Mouse (Mus musculus): ENCODE measurements around the gene Crtap. TPM values are rescaled to one million over a fixed set of nuclear protein-coding genes. Genes with fewer than 3 reads are reported as not detected.

The Crtap gene
- polyA plus RNA-seq, 1 experiment = 45.7 TPM

- Histone ChIP-seq H3K9ac (ENCODE audit: low read depth, poor library complexity, severe bottlenecking) (no peak overlapping the region), H3K9me3 (replicated peaks; ENCODE audit: control insufficient read depth, insufficient read depth, low read length, poor library complexity, severe bottlenecking) (no peaks in the 10 kb centered on the region), H3K27ac (ENCODE audit: insufficient read depth, low read length) (no peak overlapping the region), H3K4me3 (ENCODE audit: low read depth, low read length) (no peak overlapping the region), H3K36me3 (ENCODE audit: control insufficient read depth, insufficient read depth, low read length, poor library complexity, severe bottlenecking) (peaks cover 4% of the 10 kb centered on the region; the same call in 1 of the 2 replicates), H3K4me1 (ENCODE audit: control insufficient read depth, insufficient read depth, low read length) (no peaks in the 10 kb centered on the region), H3K27me3 (ENCODE audit: control insufficient read depth, insufficient read depth, low read length, poor library complexity, severe bottlenecking) (no peaks in the 10 kb centered on the region)
- TF ChIP-seq CTCF (IDR thresholded peaks at IDR 0.05; ENCODE audit: low read depth, low read length) (peak; percentile 90), POLR2A (IDR thresholded peaks at IDR 0.05; ENCODE audit: insufficient read depth, low read length) (no peak)
These were observed 25.2 kb upstream of the Crtap start for GRCm38 (mm10) chr9:114415701-114416100.

- H3K4me3 ChIP-seq (ENCODE audit: low read depth, low read length) = no peak overlapping the region
- TF ChIP-seq POLR2A (IDR thresholded peaks at IDR 0.05; ENCODE audit: insufficient read depth, low read length) (no peak), CTCF (IDR thresholded peaks at IDR 0.05; ENCODE audit: low read depth, low read length) (no peak), EP300 (IDR thresholded peaks at IDR 0.05; ENCODE audit: insufficient read depth, low read depth, low read length) (no peak)
- no peak overlapping the region for H3K9ac ChIP-seq (ENCODE audit: low read depth, poor library complexity, severe bottlenecking)
- no peaks in the 10 kb centered on the region for H3K27me3 ChIP-seq (ENCODE audit: control insufficient read depth, insufficient read depth, low read length, poor library complexity, severe bottlenecking)
- H3K27ac ChIP-seq (ENCODE audit: insufficient read depth, low read length) = no peak overlapping the region
- no peaks in the 10 kb centered on the region for H3K4me1 ChIP-seq (ENCODE audit: control insufficient read depth, insufficient read depth, low read length)
- H3K9me3 ChIP-seq (replicated peaks; ENCODE audit: control insufficient read depth, insufficient read depth, low read length, poor library complexity, severe bottlenecking) = no peaks in the 10 kb centered on the region
- H3K36me3 ChIP-seq (ENCODE audit: control insufficient read depth, insufficient read depth, low read length, poor library complexity, severe bottlenecking) = peaks cover 9% of the 10 kb centered on the region
These were observed 23.4 kb upstream of the Crtap start for GRCm38 (mm10) chr9:114413866-114414265.

DNA sequence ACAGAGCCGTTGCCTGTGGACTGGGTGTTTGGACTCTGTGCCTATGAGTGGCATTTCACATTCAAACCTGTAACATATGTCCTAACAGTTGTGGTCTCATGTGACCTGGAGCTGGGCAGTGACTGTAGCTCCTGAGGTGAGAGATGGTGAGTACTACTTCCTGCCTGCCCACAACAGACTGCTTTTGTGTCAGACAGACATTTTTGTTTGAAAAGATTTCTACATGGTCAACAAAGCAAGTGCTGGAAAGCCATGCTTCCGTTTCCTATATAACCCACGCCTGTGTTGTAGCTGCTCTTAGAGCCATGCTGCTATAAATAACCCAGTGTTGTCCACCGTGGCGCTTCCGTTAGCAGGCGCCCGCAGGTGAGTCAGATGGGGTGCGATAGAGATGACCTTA is 21.9 kb upstream of the Crtap start:
- Histone ChIP-seq H3K36me3 (ENCODE audit: control insufficient read depth, insufficient read depth, low read length, poor library complexity, severe bottlenecking) (peaks cover 9% of the 10 kb centered on the region), H3K4me1 (ENCODE audit: control insufficient read depth, insufficient read depth, low read length) (no peaks in the 10 kb centered on the region)

DNA sequence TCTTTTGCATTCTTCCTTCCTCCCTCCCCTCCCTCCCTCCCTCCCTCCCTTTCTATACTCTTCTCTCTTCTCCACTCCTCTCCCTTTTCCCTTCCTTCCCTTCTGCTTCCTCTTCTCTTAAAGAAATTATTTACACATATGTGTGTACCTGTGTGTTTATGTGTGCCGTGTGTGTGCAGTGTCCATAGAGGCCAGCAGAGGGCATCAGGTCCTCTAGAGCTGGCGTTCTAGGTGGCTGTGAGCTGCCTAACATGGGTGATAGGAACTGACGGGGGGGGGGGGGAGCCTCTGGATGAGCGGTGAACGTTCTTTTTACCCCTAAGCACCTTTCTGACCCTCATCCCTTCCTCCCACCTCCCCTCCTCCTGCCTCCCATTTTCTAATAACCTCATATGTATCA is 20.8 kb upstream of the Crtap start:
- TF ChIP-seq CTCF (IDR thresholded peaks at IDR 0.05; ENCODE audit: low read depth, low read length) (no peak), EP300 (IDR thresholded peaks at IDR 0.05; ENCODE audit: insufficient read depth, low read depth, low read length) (no peak), POLR2A (IDR thresholded peaks at IDR 0.05; ENCODE audit: insufficient read depth, low read length) (no peak)
- Histone ChIP-seq H3K27me3 (ENCODE audit: control insufficient read depth, insufficient read depth, low read length, poor library complexity, severe bottlenecking) (no peaks in the 10 kb centered on the region), H3K36me3 (ENCODE audit: control insufficient read depth, insufficient read depth, low read length, poor library complexity, severe bottlenecking) (peaks cover 15% of the 10 kb centered on the region), H3K4me3 (ENCODE audit: low read depth, low read length) (no peak overlapping the region), H3K9me3 (replicated peaks; ENCODE audit: control insufficient read depth, insufficient read depth, low read length, poor library complexity, severe bottlenecking) (no peaks in the 10 kb centered on the region), H3K9ac (ENCODE audit: low read depth, poor library complexity, severe bottlenecking) (no peak overlapping the region), H3K27ac (ENCODE audit: insufficient read depth, low read length) (no peak overlapping the region), H3K4me1 (ENCODE audit: control insufficient read depth, insufficient read depth, low read length) (no peaks in the 10 kb centered on the region)

More for the DNA sequence above, 21.9 kb upstream of the Crtap start:
- no peak overlapping the region for H3K4me3 ChIP-seq (ENCODE audit: low read depth, low read length)
- no peak overlapping the region for H3K27ac ChIP-seq (ENCODE audit: insufficient read depth, low read length)
- H3K27me3 ChIP-seq (ENCODE audit: control insufficient read depth, insufficient read depth, low read length, poor library complexity, severe bottlenecking) = no peaks in the 10 kb centered on the region
- TF ChIP-seq EP300 (IDR thresholded peaks at IDR 0.05; ENCODE audit: insufficient read depth, low read depth, low read length) (no peak), CTCF (IDR thresholded peaks at IDR 0.05; ENCODE audit: low read depth, low read length) (no peak), POLR2A (IDR thresholded peaks at IDR 0.05; ENCODE audit: insufficient read depth, low read length) (no peak)
- no peak overlapping the region for H3K9ac ChIP-seq (ENCODE audit: low read depth, poor library complexity, severe bottlenecking)
- H3K9me3 ChIP-seq (replicated peaks; ENCODE audit: control insufficient read depth, insufficient read depth, low read length, poor library complexity, severe bottlenecking) = no peaks in the 10 kb centered on the region

DNA sequence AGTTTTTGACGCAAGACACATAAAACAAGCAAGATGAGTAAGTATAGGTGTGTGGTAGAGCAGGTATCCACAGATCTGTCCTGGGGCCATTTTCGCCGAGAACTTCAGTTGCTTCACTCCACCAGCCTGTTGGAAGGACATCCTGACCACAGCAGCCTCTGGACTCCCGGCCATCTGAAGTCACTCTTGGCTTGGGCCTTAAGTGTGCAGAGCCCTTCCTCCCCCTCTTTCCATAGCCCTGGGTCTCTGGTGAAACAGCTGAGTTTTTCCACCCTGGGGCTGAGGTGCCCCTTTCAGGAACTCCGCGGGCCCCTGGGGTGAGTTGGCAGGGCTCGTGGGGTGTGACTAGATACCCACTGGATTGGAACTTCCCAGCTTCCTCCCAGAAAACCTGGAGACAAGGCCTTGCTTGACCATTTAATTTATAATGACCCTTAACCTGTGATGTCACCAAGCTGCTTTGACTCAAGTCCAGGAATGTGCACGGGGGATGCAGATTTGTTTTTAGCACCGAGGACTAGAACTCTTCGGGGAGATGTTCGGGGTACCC is 19.9 kb upstream of the Crtap start:
- no peaks in the 10 kb centered on the region for H3K9me3 ChIP-seq (replicated peaks; ENCODE audit: control insufficient read depth, insufficient read depth, low read length, poor library complexity, severe bottlenecking)
- no peaks in the 10 kb centered on the region for H3K4me1 ChIP-seq (ENCODE audit: control insufficient read depth, insufficient read depth, low read length)
- H3K9ac ChIP-seq (ENCODE audit: low read depth, poor library complexity, severe bottlenecking) = no peak overlapping the region
- H3K4me3 ChIP-seq (ENCODE audit: low read depth, low read length) = no peak overlapping the region
- H3K27me3 ChIP-seq (ENCODE audit: control insufficient read depth, insufficient read depth, low read length, poor library complexity, severe bottlenecking) = no peaks in the 10 kb centered on the region
- no peak overlapping the region for H3K27ac ChIP-seq (ENCODE audit: insufficient read depth, low read length)
- TF ChIP-seq POLR2A (IDR thresholded peaks at IDR 0.05; ENCODE audit: insufficient read depth, low read length) = no peak
- TF ChIP-seq EP300 (IDR thresholded peaks at IDR 0.05; ENCODE audit: insufficient read depth, low read depth, low read length) = no peak
- no peak for TF ChIP-seq CTCF (IDR thresholded peaks at IDR 0.05; ENCODE audit: low read depth, low read length)
- H3K36me3 ChIP-seq (ENCODE audit: control insufficient read depth, insufficient read depth, low read length, poor library complexity, severe bottlenecking) = peaks cover 23% of the 10 kb centered on the region

- Histone ChIP-seq H3K9me3 (replicated peaks; ENCODE audit: control insufficient read depth, insufficient read depth, low read length, poor library complexity, severe bottlenecking) (no peaks in the 10 kb centered on the region), H3K4me3 (ENCODE audit: low read depth, low read length) (no peak overlapping the region), H3K36me3 (ENCODE audit: control insufficient read depth, insufficient read depth, low read length, poor library complexity, severe bottlenecking) (peaks cover 25% of the 10 kb centered on the region), H3K27ac (ENCODE audit: insufficient read depth, low read length) (no peak overlapping the region), H3K27me3 (ENCODE audit: control insufficient read depth, insufficient read depth, low read length, poor library complexity, severe bottlenecking) (no peaks in the 10 kb centered on the region), H3K9ac (ENCODE audit: low read depth, poor library complexity, severe bottlenecking) (no peak overlapping the region), H3K4me1 (ENCODE audit: control insufficient read depth, insufficient read depth, low read length) (no peaks in the 10 kb centered on the region)
- no peak for TF ChIP-seq EP300 (IDR thresholded peaks at IDR 0.05; ENCODE audit: insufficient read depth, low read depth, low read length)
- no peak for TF ChIP-seq CTCF (IDR thresholded peaks at IDR 0.05; ENCODE audit: low read depth, low read length)
- no peak for TF ChIP-seq POLR2A (IDR thresholded peaks at IDR 0.05; ENCODE audit: insufficient read depth, low read length)
These were observed 17.2 kb upstream of the Crtap start for GRCm38 (mm10) chr9:114407676-114408075.

Data from ES-Bruce4 (cell line).